Mouse (Mus musculus) myocyte (in vitro differentiated cells): Measurements from ENCODE around the gene Rbm33.

Experiments used
- CEBPB ChIP-seq: IDR thresholded peaks from 2 replicates; pipeline ENCODE4 v1.6.1; 2011; ENCODE audit warnings: mild to moderate bottlenecking, moderate library complexity; ENCODE audit not compliant: poor library complexity, insufficient read depth, severe bottlenecking
- E2F4 ChIP-seq: IDR thresholded peaks from one replicate; pipeline ENCODE4 v1.6.1; 2011; ENCODE audit warnings: mild to moderate bottlenecking, control low read depth, moderate library complexity; ENCODE audit not compliant: insufficient read depth
- POLR2A ChIP-seq: IDR thresholded peaks from one replicate; pipeline ENCODE4 v1.6.1; 2011; ENCODE audit warnings: low read depth, mild to moderate bottlenecking, control low read depth, moderate library complexity; ENCODE audit not compliant: insufficient read length
- SRF ChIP-seq: IDR thresholded peaks from one replicate; pipeline ENCODE4 v1.6.1; 2011; ENCODE audit warnings: low read depth; ENCODE audit not compliant: control insufficient read depth, insufficient read length
- TCF12 ChIP-seq: IDR thresholded peaks from one replicate; pipeline ENCODE4 v1.6.1; 2011; ENCODE audit warnings: mild to moderate bottlenecking, control low read depth; ENCODE audit not compliant: poor library complexity, insufficient read depth, severe bottlenecking

- no peak for TF ChIP-seq E2F4
- no peak for TF ChIP-seq CEBPB
- TF ChIP-seq POLR2A: no peak
- no peak for TF ChIP-seq SRF
- no peak for TF ChIP-seq TCF12
Measured at GRCm38 (mm10) chr5:28299346-28299745, 17.6 kb upstream of the Rbm33 start.
